Mouse (Mus musculus): ENCODE results near the gene Snx4.

Gene Snx4

GRCm38 (mm10) chr16:33343601-33344000 is 92.4 kb downstream of the Snx4 start:
- peak; percentile 84 for DNase-seq (ENCODE audit: low read depth, low spot score)

GRCm38 (mm10) chr16:33344379-33344778 is 93.1 kb downstream of the Snx4 start:
- DNase-seq (ENCODE audit: low read depth, low spot score): peak; percentile 35

GRCm38 (mm10) chr16:33344875-33345274 is 93.6 kb downstream of the Snx4 start:
- DNase-seq (ENCODE audit: low read depth, low spot score): peak; percentile 47

GRCm38 (mm10) chr16:33346376-33346775 is 95.1 kb downstream of the Snx4 start:
- DNase-seq (ENCODE audit: low read depth, low spot score): no peak

- no peak for DNase-seq (ENCODE audit: low read depth, low spot score)
Measured at GRCm38 (mm10) chr16:33347134-33347533, 95.9 kb downstream of the Snx4 start.
